Mouse (Mus musculus) cerebellum, postnatal 14 days (tissue): ENCODE data around the gene Akap7.

ENCODE experiments used
- DNase-seq, 2 experiments: peaks; one replicate each; pipeline ENCODE4 v3.0.0; 2021; ENCODE audit warnings: mixed read lengths in 2 of 2

Gene Akap7

DNA sequence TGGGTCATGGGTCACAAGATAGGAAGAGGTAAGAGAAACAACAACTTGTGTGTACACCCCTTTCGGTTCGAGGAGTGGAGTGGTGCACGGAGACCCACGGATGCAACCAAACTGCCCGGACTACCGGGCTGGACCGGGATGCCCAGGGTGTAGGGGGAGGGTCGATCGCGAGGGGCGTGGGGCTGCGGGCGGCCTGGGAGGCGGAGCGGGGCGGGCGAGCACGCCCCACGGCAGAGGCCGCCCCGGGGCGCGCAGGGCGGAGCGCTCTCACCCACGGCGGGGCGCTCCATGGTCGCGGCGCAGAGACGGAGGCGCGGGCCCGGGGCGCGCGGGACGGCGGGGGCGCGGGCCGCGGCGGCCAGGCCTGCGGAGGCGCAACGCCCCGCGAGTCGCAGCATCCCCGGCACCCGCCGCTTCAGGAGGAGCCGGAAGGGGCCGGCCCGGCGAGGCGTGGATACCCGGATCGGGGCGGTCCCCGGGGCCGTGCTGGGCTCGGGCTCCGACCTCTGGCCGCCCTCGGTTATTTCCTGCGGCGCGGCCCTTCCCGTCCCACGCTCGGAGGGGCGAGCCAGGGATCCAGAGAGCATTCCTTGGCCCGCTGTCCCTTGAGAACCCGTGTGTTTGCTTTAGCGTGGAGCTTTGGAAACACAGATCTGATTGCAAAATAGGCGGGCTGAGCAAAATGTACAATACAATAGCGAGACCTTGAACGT lies 10.9 kb downstream of the Akap7 start:
- peak; percentile 75 to 80 for DNase-seq

DNA sequence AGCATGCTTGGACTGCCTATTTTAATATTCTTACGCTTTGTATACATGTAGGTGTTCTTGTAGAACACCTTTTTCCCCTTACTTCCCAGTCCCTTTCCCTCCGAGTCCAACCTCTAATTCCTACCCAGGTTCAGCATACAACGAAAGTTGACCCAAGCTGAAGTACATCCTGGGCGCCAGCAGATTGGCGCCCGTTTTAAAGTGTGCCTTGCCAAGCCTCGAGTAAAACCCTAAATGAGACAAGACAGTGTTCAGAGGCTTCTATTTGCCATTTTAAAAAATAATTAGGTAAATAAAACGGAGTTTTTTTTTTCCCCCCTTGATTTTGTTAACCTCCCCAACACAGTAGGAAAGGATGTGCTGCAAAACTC lies 11.4 kb downstream of the Akap7 start:
- no peak for DNase-seq

DNA sequence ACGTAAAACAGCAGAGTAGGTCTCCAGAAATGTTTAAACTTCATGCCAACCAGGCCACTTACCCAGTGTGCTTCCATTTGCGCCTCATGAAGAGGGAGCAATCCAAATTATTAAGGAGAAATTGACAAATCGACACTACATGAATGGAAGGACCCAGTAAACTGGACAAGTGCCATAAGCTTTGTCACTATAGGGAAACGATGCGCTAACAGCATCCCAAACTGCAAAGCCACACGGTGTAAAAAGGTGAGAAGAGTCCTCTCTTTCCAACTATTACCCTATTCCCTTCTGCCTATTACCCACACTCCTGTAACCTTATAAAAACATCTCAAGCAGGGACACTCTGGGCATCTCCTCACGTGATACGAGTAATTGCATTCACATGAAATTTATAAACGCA lies 11.8 kb downstream of the Akap7 start:
- DNase-seq, result no peak

DNA sequence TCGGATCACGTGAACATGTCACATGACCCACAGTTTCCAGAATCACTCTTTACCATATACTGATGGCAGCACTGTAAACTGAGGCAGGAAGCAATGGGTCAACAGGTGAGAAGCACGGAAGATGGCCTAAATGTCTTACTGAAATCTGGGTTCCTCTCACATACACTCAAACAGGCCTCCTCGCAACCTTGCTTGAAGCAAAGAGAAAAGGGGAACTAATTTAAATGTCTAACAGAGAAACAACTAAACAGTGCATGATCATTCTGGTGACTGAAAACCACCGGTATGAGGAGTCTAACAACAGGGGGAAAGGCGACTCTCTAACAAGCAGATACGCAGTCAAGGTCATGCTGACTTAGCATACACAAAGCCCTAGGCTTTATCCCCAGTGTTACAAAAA lies 12.7 kb downstream of the Akap7 start:
- DNase-seq, result no peak

DNA sequence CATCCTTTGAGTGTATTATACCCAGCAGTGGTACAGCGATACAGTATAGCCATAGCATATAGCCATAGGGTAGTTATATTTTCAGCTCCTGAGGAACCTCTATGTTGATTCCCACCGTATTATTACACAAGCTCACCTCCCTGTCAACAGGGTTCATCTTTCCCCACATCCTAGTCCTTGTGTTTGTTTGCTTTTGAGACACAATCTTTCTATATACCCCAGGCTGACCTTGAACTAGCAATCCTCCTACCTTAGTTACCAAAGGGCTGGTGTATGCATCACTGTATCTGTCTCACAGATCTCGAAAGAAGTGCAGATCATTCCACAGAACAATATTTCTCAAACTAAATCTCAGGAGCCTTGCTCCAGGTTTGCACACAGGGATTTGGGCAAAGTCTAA lies 13.9 kb downstream of the Akap7 start:
- no peak for DNase-seq

DNA sequence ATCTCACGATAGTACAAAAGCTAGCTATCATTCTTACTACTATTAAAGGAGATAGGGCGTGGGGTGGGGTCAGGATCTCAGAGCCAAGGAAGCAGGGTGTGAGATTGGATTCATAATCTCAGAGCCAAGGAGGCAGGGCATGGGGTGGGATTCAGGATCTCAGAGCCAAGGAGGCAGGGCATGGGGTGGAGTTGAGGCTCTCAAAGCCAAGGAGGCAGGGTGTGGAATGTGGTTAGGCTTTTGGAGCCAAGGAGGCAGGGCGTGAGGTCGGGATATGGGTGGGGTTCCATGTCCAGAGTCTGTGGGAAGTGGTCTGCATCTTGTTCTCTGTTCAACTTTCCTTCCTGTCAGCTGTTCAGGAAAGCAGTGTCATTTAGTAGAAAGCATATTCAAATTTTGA lies 16.6 kb downstream of the Akap7 start:
- no peak for DNase-seq

DNA sequence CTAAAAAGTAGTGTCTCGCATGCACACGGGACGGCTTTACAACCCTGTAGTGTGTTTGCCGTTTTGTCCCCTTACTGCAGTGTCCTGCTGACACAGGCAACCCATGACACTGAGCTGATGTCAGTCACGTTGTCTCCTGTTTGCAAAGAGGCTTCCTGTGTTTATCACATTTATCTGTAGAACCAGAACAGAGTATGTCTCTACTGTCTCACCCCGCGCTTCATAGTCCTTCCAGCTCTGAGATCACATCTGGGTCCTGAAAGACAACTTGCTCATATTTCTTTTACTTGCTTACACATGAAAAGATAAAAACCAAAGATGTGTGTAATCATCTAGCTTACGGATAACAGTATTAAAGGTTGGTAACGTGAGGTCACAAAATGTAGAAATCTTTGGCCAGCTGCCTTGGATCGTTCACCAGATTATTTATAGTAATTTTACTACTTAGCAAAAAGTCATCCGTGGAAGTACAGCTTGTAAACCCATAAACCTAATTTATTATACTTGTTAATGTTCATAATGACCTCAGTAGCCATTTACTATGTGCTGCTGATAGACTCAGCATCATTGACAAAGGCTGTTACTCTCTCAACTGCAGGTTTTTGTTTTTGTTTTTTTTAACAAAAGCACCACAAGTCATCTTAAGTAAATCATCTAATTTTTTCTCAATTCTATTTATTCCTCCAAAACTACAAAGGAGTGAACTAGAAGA lies 22.4 kb downstream of the Akap7 start:
- no peak for DNase-seq

DNA sequence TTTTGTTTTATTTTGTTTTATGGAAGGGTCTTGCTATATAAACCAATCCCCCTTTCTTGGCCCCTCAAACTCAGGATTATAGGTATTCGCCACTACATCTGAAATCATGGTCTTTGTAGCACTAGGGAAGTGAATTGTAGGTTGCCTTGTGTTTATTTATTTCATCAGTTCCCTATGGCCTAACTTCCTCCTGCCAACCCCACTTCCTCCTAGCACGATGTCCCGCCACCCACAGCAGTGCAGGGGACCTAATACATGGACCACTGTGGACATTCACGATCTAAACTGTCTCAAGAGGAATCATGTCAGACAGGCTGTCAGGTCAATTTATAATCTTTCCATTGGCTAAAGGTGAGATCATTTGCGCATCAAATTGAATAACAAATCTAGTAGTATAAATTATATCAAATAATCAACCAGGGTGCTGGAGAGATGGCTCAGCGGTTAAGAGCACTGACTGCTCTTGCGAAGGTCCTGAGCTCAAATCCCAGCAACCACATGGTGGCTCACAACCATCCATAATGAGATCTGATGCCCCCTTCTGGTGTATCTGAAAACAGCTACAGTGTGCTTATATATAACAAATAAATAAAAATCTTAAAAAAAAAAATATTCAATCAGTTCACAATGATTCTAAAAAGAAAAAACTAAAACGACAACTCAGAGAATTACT lies 23.1 kb downstream of the Akap7 start:
- no peak for DNase-seq

DNA sequence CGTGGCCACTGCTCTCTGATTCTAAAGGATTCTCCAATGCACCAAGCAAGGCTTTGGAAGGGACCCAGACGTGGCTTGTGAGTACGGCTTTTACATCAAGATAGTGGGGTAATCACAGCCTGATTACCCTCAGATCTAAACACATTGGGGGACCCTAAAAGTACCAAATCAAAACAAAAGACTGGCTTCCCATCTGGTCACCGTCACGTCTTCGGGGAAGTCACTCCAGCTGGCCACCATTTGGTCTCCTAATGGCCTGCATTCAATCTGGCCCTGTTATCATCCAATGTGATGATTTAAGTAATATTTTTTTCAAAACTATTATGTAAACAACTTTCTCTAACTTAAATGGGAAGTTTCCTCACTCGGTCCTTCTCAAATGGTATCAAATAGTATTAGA lies 24.3 kb downstream of the Akap7 start:
- DNase-seq, result no peak

DNA sequence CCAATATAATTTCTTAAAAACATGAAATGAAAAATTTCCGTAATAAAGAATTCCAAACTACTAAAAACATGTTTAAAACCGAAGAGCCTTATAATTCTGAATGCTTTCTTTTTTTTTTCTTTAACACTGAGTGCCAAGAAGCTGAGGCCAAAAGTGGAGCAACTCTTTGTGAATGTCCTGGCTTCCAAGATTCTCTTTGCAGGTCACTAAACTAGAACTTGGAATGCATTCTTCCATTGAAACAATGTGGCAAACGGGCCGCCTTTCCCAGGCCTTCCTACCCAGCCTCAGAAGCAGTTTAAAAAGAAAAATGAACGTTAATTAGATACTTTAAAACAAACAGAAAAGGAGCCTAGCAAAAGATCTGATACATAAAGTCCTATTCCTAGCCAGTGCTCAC lies 27.5 kb downstream of the Akap7 start:
- no peak for DNase-seq

DNA sequence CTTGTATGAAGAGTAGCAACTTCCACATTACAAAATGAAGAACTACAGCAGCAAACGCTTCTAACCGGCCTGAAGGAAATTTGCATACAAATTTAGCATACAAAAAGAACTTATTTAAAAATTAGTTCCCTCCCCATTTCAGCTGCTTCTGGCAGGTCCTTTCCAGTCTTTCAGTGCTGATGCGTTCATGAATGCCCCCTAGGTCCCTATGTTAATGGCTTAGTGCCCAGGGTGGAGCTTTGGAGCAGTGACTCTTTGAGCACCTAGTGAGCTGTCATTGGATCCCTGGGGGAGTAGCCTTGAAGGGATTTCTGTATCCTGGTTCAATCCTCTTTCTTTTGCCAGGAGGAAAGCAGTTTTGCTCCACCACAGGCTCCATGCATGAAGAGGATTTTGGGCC lies 28.3 kb downstream of the Akap7 start:
- DNase-seq, result no peak

DNA sequence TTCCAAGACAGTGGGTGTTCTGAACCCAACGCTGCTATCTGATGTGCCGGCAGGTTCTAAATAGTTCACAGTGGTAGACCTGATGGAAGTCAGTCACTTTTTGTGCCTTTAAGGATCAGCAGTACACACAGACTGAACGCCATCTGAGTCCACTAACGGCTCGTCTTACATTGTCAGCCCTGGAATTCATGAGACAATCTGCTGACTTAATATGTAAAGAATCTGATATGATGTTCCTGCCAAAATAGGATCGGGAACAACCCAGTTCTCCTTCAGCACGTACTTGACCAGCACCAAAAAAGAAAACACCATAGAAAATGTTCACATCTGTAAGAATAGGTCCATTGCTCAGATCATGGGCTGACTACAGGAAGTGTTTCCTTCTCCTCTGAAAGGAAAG lies 32.2 kb downstream of the Akap7 start:
- no peak for DNase-seq

DNA sequence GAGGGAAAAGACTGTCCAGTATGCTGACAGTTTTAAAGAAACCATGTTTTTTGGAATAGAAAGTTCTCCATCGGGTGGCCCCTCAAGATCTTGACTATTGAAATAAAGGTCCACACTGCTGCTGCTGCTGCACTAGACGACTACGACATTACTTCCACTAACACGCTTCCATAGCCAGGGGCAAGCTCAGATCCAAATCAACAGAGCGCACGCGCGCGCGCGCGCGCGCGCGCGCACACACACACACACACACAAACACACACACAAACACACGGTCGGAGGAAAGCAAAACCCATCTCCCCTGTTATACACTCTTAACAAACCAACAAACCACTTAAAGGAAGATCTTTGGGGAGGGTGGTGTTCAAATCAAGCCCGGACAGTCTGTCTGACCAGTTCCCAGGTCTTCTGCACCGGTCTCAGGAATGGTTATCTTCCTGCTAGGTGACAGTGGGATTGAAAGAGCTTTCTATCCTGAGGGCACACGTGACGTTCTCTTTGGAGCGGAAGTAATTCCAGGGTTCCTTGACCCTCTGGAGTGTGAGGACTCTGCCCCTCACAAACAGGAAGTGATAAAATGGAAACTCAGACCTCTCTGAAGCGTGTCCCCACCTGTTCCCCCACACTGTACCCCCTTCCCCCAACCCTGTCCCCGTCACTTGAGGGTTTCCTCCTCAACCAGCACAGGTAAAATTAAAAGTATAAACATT lies 32.9 kb downstream of the Akap7 start:
- no peak for DNase-seq

DNA sequence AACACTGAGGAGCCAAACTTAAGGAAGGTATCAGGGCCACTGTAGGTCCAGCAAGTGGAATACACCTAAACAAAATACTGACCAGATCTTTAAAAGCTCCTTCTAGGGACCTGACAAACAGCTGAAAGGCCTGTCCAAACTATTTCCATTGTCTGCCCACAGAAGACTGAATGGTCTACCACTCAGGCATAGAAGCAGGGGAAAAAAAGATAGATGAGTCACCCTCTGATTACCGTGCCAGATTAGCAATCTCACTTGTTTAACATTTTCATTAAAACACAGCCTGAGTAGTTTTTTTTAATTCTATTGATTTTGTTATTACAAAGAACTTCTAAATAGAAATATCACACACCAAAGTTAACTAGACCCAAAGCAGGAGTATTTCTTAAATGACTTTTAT lies 33.9 kb downstream of the Akap7 start:
- no peak for DNase-seq

DNA sequence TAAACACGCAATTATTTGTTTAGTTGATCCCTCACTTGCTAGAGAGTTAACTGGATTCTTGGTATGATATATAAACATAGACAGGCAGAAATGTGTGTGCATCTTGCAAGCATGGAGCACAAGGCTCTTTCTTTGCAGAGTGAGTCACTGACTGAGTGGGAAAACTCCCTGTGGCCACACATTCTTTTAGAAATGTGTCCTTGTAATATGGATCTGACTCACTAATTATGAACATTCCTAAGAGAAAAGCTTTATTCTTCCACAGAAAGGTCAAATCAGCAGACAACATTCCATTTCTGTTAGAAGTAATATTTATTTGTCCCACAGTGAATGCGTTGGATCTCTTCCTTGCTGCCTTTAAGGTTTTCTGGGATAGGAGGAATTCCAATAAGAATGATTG lies 35.9 kb downstream of the Akap7 start:
- no peak for DNase-seq

DNA sequence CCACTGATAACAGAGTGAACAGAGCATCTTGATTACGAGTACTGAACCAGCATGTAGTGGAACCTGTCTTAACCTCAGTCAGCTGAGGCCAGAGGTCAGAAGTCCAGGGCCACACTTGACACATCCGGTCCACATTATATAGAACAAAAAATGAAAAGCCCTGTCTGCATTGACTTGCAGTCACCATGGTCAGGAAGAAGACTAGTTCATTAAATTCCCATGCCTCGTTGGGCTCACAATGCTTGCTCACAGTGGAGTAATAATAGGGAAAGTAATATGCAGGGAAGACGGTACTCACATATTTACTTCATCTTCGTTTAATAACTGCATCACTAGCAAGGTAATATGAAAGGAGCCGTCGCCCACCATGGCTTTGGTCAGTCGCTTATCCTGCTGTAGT lies 36.5 kb downstream of the Akap7 start:
- DNase-seq, result no peak

DNA sequence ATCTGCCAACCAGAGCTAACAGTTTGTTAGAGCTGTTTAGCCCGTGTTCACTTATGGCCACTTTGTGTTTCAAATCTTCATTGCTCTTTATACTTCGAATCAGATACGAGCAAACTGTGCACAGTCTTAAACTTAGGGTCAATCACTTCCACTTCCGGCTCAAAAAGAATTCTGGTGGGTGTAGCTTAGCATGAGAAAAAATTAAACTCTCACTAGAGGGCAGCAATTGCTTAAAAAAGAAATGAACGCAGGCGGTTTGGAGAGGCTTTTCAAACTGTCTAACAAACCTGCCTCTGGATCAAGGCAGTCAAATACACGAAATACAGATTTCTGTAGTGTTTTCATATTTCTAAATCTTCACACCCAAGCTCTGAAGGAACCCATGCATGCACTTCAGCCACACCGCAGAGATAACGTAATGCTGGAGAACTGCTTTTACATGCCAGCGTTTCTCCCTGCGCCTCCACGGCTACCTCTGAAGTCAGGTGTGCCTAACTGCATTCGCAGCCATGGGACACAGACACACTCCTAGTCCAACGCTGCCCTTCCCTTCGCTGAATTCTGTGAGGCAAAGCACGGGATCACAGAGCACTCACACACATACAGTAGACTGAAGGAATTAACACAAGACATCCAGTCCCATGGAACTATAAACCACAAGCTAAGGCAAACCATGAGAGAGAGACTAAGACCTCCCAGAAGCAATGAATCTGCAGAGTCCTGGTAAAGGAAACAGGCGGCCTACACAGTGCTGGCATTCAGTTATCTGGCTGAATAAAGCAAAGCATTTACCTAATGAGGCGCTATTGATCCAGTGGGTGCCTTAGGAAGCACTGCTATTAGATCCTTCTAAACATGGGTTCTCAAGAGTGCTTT lies 39.0 kb downstream of the Akap7 start:
- peak; percentile 15 to 46 for DNase-seq

DNA sequence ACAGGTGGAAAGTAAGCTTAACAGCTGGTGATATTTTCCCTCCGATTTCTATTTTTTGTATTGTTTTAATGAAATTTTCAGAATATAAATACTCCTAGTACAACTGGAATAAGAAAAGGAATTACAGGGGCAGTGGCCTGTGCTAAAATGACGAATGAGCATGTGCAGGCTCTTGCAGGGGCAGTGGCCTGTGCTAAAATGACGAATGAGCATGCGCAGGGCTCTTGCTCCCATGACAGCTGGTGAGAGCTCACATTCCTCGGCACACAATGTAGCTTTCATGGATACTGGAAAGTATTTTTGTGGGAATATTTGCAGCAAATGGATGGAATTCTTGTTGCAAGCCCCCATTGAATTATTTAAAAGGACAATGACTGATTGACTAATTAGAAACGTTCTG lies 46.5 kb downstream of the Akap7 start:
- no peak for DNase-seq

DNA sequence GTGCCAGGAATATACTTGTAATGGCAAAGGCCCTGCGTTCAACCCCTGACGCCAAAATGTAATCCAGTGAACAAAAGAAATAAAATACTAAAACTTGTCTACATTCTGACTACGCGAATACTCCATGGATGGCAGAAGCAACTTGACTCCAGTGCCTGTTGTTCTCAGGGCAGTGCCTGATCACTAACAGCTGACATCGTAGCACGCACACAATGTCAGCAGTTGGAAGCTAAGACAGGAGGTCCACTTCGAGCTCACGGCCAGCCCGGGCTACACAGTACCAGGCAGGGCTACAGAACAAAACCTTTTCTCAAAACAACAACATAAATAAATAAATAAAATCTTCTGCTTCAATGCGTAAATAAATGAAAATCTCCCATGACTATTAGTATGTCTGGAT lies 46.9 kb downstream of the Akap7 start:
- no peak for DNase-seq

DNA sequence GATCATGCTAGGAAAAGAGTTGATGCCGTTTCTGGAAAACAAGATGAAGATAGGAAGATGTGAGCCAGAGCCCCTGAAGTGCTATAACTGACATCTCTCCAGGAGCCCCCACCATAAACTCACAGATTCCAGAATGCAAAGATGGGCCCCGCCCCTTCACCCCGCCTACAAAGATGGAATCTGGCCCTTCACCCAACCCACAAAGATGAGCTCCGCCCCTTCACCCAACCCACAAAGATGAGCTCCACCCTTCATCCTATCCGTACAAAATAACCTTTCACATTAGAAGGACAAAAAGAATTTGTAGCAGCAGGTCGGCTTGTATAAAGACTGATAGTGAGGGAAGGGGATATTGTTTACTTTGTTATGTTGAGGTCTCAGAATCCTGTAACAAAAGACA lies 49.5 kb downstream of the Akap7 start:
- DNase-seq, result no peak

DNA sequence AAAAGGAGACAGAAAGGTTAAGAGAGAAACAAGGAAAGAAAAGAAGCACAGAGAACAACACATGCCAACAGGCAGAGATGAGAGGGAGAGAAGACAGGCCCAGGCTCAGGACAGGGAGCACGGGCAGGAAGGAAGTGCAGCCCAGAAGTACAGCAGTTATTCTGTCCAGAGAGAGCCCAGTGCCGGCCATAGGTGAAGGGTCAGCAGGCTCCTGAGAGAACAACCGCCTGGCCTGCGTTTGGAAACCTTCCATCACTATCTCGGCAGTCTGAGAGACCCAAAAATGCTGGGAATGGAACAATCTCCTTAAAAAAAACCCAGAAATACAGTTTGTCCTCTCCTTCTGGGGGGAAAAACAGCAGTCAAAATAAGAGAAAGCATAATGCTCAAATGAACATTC lies 50.2 kb downstream of the Akap7 start:
- no peak for DNase-seq

DNA sequence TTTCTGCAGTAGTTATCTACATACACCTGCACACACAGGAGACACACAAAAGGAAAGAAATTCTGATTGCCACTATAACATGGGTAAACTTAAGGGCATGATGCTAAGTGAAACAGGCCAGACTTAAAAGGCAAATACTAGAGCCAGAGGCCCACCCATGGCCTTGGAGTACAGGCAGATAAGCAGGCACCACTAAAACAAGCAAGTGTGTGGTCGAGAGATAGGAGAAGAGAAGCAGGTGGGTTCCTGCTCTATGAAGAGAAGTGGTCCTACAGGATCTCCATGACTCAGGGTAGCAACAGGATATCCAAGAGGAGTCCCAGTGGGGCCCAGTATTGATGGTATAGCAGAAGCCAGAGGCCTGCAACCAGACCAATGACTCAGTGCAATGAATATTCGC lies 54.2 kb downstream of the Akap7 start:
- DNase-seq, result no peak

DNA sequence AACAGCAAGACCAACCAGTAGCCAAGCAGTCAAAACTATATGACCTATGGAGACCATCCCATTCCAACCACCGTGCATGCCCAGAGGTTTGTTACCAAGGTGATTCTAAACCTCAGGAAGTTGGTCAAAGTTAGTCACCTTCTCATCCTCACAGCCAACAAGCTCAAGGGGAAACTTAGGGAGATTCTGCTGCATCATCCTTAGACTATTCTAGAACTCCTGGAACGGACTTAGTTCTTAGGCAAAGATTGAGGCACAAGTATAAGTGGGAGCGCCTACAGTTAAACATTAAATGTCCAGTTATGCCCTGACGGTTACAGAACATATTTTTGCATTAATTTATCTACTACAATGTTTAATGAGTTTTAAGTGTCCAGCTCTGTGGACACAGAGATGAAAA lies 54.7 kb downstream of the Akap7 start:
- no peak for DNase-seq
